Mouse (Mus musculus): ENCODE results near the gene Akain1. TPM values are rescaled to one million over a fixed set of nuclear protein-coding genes. Genes with fewer than 3 reads are reported as not detected.

Gene Akain1
- total RNA-seq, 2 experiments from 2014 or later: 0.24 TPM; not detected in 1

GRCm38 (mm10) chr17:69477526-69477925 lies 38.4 kb downstream of the Akain1 start:
- no peak for DNase-seq
- intact Hi-C loops (cut with DNase I): no loop called here

- intact Hi-C loops (cut with DNase I): no loop called here
- no peak for DNase-seq
These were observed 40.1 kb downstream of the Akain1 start for GRCm38 (mm10) chr17:69479261-69479660.

DNA sequence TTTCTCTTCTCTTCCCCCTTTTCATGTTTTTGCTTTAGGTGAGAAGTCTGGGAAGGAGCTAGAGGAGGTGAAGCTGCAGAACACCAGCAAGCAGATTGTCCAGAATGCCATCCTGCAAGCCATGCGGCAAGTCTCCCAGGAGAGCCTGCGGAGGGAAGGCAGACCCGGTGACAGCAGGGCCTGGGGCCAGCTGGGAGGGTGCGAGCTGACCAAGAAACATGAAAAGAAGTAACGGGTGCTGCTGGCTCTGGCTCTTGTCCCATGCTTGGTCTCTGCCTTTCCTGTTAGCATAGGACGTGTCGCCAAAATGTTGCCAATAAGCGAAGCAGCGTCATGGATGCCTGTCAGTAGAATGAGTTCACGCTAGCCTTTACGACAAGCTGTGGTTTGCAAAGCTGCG lies 48.0 kb downstream of the Akain1 start:
- peak; percentile 61 for DNase-seq
- intact Hi-C loops (cut with DNase I): no loop called here

DNA sequence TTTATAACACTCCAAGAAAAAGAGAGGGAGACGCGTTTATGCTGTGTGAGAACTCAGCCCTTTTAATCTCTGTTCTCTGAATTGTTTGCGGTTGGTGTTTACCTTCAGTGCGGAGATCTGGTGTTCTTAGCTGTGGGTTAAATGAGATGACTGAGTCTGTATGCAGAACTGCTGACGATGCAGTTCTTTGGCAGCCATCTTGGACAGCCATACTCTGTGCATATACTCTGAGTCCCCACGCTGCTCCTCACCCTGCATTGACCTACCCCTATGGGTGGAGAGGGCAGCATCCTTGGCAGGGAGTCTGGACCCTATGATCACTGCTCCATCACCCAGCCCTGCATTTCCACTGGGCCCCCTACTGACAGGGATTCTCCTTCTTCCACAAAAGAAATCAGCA lies 48.8 kb downstream of the Akain1 start:
- intact Hi-C loops (cut with DNase I): no loop called here
- no peak for DNase-seq

DNA sequence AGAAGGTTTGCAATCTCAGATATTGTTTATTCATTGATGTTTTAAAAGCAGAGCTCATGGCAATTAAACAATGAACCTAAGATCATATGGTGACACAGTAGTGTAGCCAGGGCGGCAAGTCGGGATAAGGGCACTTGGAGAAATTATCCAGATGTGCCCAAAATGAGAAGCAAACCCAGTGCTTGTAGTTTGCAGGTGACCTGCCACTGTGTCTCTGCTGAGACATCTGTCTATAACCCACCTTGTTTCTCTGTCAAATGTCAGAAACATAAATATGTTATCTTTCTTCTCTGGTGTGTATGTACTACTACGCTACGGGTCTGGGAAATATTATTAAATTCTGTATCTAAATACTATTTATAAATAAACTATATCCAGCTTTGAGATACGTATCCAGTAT lies 49.7 kb downstream of the Akain1 start:
- intact Hi-C loops (cut with DNase I): no loop called here
- DNase-seq: no peak

DNA sequence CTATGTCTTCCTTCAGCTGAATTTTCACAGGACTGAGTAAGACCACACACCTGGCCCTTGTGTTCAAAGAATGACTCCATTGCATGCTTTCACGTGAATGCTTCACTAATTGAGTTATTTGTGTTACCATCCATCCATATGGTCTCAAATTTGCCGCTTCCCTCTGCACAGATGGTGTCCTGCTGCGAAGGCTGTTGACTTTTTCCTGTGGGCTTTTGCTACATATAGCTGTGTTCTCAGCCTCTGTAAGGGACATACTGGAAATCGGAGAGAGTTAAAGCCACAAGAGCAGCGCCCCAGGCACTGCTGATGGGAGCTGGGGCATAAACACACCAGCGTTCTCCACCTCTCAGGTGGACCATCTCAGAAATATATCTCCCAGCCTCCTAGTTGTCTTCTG lies 53.2 kb downstream of the Akain1 start:
- intact Hi-C loops (cut with DNase I): no loop called here
- DNase-seq: peak; percentile 28

GRCm38 (mm10) chr17:69495531-69495930 lies 56.4 kb downstream of the Akain1 start:
- intact Hi-C loops (cut with DNase I): no loop called here
- no peak for DNase-seq

DNA sequence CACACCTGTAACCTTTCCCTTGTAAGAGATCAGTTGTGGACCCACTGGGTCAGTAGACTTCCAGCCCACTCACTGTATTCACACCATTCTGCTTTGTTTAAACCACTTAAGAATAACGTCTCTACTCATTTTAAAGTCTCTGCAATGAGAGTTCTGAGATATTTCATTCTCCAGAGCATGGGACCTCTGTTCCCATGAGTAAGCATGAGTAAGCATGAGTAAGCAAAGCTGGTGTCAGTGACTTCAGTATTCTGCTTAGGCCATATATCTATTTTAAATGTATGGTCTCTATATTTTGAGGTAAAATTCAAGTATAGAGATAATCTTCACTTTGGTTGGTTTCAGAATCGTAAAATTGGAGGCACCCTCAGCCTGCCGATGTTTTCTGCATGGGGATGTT lies 57.0 kb downstream of the Akain1 start:
- intact Hi-C loops (cut with DNase I): no loop called here
- no peak for DNase-seq

- intact Hi-C loops (cut with DNase I): no loop called here
- no peak for DNase-seq
These were observed 58.2 kb downstream of the Akain1 start for GRCm38 (mm10) chr17:69497315-69497714.

- intact Hi-C loops (cut with DNase I): no loop called here
- DNase-seq: no peak
These were observed 59.8 kb downstream of the Akain1 start for GRCm38 (mm10) chr17:69498913-69499312.

DNA sequence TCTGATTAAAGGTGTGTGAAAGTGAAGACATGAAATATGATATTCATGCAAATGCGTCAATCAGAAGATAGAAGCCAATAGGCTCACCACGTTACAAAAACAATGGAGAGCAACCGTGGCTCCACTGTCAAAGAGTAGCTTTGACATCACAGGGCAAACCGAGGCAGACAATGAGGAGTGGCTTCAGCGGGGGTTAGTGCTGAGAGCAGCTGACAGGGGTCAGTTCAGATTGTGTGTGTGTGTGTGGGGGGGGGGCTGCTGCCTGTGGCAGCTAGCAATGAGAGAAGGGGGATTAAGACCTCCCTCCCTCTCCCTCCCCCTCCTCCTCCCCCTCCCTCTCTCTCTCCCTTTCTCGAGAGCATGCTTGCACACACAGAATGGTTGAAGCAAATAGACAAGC lies 60.3 kb downstream of the Akain1 start:
- no peak for DNase-seq
- intact Hi-C loops (cut with DNase I): no loop called here

DNA sequence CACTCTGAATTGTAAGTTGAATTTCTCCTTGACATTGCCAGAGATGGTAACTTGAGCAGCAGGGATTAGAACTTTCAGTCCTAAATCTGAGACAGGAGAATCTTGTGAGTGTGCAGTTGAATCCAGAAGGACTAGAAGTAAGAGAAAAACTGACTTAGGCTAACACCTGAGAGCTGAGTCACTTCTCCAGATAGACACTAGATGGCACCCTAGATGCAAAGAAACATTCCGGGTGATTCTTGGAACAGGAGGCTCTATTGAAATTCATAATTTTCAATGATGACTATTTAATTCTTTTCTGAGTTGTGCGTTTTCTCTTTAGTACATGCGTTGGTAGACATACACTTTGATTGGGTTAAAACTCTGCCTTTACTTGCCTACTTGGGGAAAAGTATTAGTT lies 66.9 kb downstream of the Akain1 start:
- intact Hi-C loops (cut with DNase I): no loop called here
- no peak for DNase-seq

DNA sequence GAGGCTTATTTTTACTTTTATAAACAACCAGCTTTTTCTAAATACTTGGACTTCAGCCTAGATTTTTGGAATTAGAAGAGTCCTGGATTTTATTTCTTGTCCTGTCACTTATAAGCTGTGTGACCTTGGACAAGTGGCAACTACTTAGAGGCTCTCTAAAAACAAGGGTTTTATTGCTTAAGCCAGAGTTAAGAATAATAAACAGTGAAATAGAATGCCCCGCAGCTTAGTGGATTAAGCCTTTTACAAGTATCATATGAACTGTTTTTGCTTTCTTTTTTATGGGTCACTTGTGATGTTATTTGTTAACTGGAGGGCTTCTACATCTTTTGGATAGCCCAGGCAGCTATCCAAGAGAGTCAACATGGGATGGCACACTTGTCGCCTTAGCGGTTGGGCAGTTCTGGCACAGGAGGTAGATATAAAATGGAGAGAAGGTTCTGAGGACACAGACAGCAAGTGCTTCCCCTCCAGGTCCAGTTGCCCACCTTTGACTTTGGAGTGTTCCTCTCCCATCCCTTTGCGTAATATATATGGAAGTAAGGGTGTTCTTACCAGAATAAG lies 77.3 kb downstream of the Akain1 start:
- DNase-seq: no peak
- intact Hi-C loops (cut with DNase I): no loop called here

DNA sequence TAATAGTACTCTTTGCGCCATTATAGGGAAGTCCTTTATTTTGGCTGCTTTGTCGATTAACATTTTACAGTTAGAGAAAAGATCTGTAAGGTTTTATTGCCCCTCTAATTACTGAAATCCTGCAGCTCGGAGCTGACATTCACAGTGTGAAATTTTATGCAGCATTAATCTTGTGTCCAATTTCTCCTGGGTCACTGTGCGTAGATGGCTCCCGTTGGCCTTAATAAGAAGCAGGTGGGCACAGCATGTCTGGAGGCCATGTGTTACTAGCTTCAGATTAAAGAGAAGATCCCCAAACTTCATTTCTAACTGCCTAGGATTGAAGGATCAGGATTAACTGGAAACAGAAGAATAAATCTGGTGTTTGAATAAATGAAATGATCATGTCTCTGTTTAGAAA lies 92.3 kb downstream of the Akain1 start:
- intact Hi-C loops (cut with DNase I): no loop called here
- DNase-seq: peak; percentile 4

Other genes with a start within 250 kb of the Akain1 start
- 10 to 100 TPM; 25.4 to 26.8 TPM for gene Zbtb14, start 56.3 kb upstream of the Akain1 start, total RNA-seq (2021)

Measured in left cerebral cortex, postnatal 4 days (tissue).